Mouse (Mus musculus): Measurements from ENCODE around the gene Mical2.

DNA sequence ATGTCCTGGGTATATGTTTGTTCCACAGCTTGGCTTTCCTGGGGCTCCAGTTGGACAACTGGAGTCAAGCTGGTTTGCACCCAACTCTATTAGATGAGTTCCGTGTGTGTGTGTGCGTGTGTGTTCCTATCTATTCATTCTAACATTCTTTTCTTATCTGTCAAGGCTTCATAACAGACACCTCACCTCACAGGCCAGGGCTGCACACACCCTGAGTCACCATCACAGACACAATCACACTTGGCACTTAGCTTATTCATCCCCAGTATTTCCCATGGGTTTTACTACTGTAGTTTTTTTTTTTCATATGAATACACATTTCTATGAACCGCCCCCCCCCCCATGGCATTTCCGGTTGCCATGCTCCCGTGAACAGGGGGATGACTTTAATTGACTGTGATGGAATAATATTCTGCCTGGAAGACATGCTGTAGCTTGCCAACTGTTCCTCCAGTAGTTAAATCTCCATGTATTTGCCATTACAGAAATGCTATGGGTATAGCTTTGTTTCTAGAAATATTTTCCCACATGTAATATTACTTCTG, 230.0 kb downstream of the Mical2 start:
- no peak for TF ChIP-seq CTCF (IDR thresholded peaks at IDR 0.05; ENCODE audit: extremely low read depth, insufficient read length, insufficient replicate concordance, low read depth, low read length)
- TF ChIP-seq POLR2A (IDR thresholded peaks at IDR 0.05; ENCODE audit: low read depth, low read length) = no peak
